Mouse (Mus musculus): Measurements from ENCODE around the gene Tmem106a.
"Not testable (repeated sequence)": the region's sequence is repeated elsewhere in the genome, so short reads cannot be mapped to it uniquely, and the experiment has no call there.

Tmem106a gene

GRCm38 (mm10) chr11:101582054-101583035 lies at the start of gene Tmem106a:
Gene Tmem106a (plus strand): TSS chr11:101582242.
- peak; percentile 81 for DNase-seq (ENCODE audit: low spot score)

- DNase-seq (ENCODE audit: low spot score), result no peak
Observed at GRCm38 (mm10) chr11:101543533-101543932, 38.5 kb upstream of the Tmem106a start.

GRCm38 (mm10) chr11:101544132-101544531 lies 37.9 kb upstream of the Tmem106a start:
- DNase-seq (ENCODE audit: low spot score), result peak; percentile 29

GRCm38 (mm10) chr11:101548526-101548925 lies 33.5 kb upstream of the Tmem106a start:
- DNase-seq (ENCODE audit: low spot score), result no peak

- peak; percentile 99 for DNase-seq (ENCODE audit: low spot score)
Observed at GRCm38 (mm10) chr11:101551751-101552475, 30.1 kb upstream of the Tmem106a start, which contains the start of the genes Brca1 and Nbr1. Gene Brca1 (minus strand): TSS chr11:101551955. Gene Nbr1 (plus strand): TSS chr11:101552149.

GRCm38 (mm10) chr11:101552476-101553300 lies 29.4 kb upstream of the Tmem106a start:
- peak; percentile 100 for DNase-seq (ENCODE audit: low spot score)

- DNase-seq (ENCODE audit: low spot score), result peak; percentile 84
Observed at GRCm38 (mm10) chr11:101553354-101553930, 28.6 kb upstream of the Tmem106a start.

- DNase-seq (ENCODE audit: low spot score), result no peak
Observed at GRCm38 (mm10) chr11:101556541-101556940, 25.5 kb upstream of the Tmem106a start.

- DNase-seq (ENCODE audit: low spot score), result peak; percentile 56
Observed at GRCm38 (mm10) chr11:101556954-101557353, 25.1 kb upstream of the Tmem106a start.

- DNase-seq (ENCODE audit: low spot score), result peak; percentile 78
Observed at GRCm38 (mm10) chr11:101562391-101562790, 19.7 kb upstream of the Tmem106a start.

- DNase-seq (ENCODE audit: low spot score), result no peak
Observed at GRCm38 (mm10) chr11:101568421-101568820, 13.6 kb upstream of the Tmem106a start.

- DNase-seq (ENCODE audit: low spot score), result no peak
Observed at GRCm38 (mm10) chr11:101576116-101576515, 5.9 kb upstream of the Tmem106a start.

- DNase-seq (ENCODE audit: low spot score), result no peak
Observed at GRCm38 (mm10) chr11:101581081-101581764, 819 bp upstream of the Tmem106a start.

- no peak for DNase-seq (ENCODE audit: low spot score)
Observed at GRCm38 (mm10) chr11:101583205-101583604, 1.2 kb downstream of the Tmem106a start.

GRCm38 (mm10) chr11:101585031-101585430 lies 3.0 kb downstream of the Tmem106a start:
- not testable (repeated sequence) for DNase-seq (ENCODE audit: low spot score)

GRCm38 (mm10) chr11:101585805-101586204 lies 3.8 kb downstream of the Tmem106a start:
- no peak for DNase-seq (ENCODE audit: low spot score)

- DNase-seq (ENCODE audit: low spot score), result peak; percentile 83
Observed at GRCm38 (mm10) chr11:101587676-101588075, 5.6 kb downstream of the Tmem106a start.

- no peak for DNase-seq (ENCODE audit: low spot score)
Observed at GRCm38 (mm10) chr11:101588868-101589267, 6.8 kb downstream of the Tmem106a start.

- peak; percentile 79 for DNase-seq (ENCODE audit: low spot score)
Observed at GRCm38 (mm10) chr11:101589444-101589843, 7.4 kb downstream of the Tmem106a start.

- DNase-seq (ENCODE audit: low spot score), result no peak
Observed at GRCm38 (mm10) chr11:101589989-101590624, 8.1 kb downstream of the Tmem106a start.

All from adipocyte (in vitro differentiated cells).